Mouse (Mus musculus) thymus, adult 2 months (tissue): ENCODE data around the gene Dmbx1. TPM values are rescaled to one million over a fixed set of nuclear protein-coding genes. Genes with fewer than 3 reads are reported as not detected.

Experiments used
- DNase-seq: peaks from one replicate; pipeline ENCODE4 v3.0.0; 2021
- H3K27ac ChIP-seq: fragments of 200-500 bp; 2 replicates; pipeline ENCODE4 v1.5.1; 2012; ENCODE audit warnings: low read length, control low read depth; ENCODE audit not compliant: control insufficient read depth, insufficient read depth
- H3K27me3 ChIP-seq: fragments of 200-500 bp; 2 replicates; pipeline ENCODE4 v1.6.1; 2012; ENCODE audit warnings: mild to moderate bottlenecking, low read length, moderate library complexity, mixed read lengths; ENCODE audit not compliant: control insufficient read depth, insufficient read depth
- H3K36me3 ChIP-seq: fragments of 200-500 bp; 2 replicates; pipeline ENCODE4 v1.6.1; 2012; ENCODE audit warnings: mild to moderate bottlenecking, low read length, moderate library complexity; ENCODE audit not compliant: control insufficient read depth, insufficient read depth
- H3K4me1 ChIP-seq: fragments of 200-500 bp; replicated peaks from 2 replicates; pipeline ENCODE4 v1.6.1; 2012; ENCODE audit warnings: low read length; ENCODE audit not compliant: control insufficient read depth, insufficient read depth
- H3K4me3 ChIP-seq: fragments of 200-500 bp; 2 replicates; pipeline ENCODE4 v1.5.1; 2012; ENCODE audit warnings: mild to moderate bottlenecking, low read length, control low read depth, moderate library complexity; ENCODE audit not compliant: control insufficient read depth, insufficient read depth
- CTCF ChIP-seq: fragments of 200-500 bp; IDR thresholded peaks from 2 replicates; pipeline ENCODE4 v1.5.1; 2012; ENCODE audit warnings: mild to moderate bottlenecking, control low read depth, low read length, moderate library complexity, borderline replicate concordance; ENCODE audit not compliant: control insufficient read depth, poor library complexity, insufficient read depth; ENCODE audit errors: extremely low read depth
- POLR2A ChIP-seq: fragments of 200-500 bp; IDR thresholded peaks from 2 replicates; pipeline ENCODE4 v1.6.1; 2012; ENCODE audit warnings: mild to moderate bottlenecking, low read length, control low read depth, moderate library complexity; ENCODE audit not compliant: control insufficient read depth, poor library complexity, insufficient read depth; ENCODE audit errors: extremely low read depth
- WGBS: fragments of 180-500 bp; shearing (Covaris S2); methylation state at CpG from one replicate; pipeline ENCODE4 v1.1.7; 2018; 5-methylcytosine and 5-hydroxymethylcytosine counted together
- polyA plus RNA-seq: library from polyadenylated mRNA; depleted of rRNA; stranded (reverse); fragments of >200 nt; gene quantifications from 2 replicates; pipeline ENCODE4 v1.2.3, GENCODE M21; 2012

Gene Dmbx1
- polyA plus RNA-seq, 1 experiment: 0.18 TPM

GRCm38 (mm10) chr4:115940681-115941080, 955 bp upstream of the Dmbx1 start:
- H3K27ac ChIP-seq: no peak overlapping the region
- H3K36me3 ChIP-seq: no peaks in the 10 kb centered on the region
- H3K4me3 ChIP-seq: no peak overlapping the region
- peaks cover 38% of the 10 kb centered on the region for H3K27me3 ChIP-seq
- WGBS: 20% methylated on average over 3 of the region's 3 CpGs
- H3K4me1 ChIP-seq: peaks cover 3% of the 10 kb centered on the region; the same call in 1 of the 2 replicates
- TF ChIP-seq POLR2A: no peak
- no peak for TF ChIP-seq CTCF
- DNase-seq: no peak

DNA sequence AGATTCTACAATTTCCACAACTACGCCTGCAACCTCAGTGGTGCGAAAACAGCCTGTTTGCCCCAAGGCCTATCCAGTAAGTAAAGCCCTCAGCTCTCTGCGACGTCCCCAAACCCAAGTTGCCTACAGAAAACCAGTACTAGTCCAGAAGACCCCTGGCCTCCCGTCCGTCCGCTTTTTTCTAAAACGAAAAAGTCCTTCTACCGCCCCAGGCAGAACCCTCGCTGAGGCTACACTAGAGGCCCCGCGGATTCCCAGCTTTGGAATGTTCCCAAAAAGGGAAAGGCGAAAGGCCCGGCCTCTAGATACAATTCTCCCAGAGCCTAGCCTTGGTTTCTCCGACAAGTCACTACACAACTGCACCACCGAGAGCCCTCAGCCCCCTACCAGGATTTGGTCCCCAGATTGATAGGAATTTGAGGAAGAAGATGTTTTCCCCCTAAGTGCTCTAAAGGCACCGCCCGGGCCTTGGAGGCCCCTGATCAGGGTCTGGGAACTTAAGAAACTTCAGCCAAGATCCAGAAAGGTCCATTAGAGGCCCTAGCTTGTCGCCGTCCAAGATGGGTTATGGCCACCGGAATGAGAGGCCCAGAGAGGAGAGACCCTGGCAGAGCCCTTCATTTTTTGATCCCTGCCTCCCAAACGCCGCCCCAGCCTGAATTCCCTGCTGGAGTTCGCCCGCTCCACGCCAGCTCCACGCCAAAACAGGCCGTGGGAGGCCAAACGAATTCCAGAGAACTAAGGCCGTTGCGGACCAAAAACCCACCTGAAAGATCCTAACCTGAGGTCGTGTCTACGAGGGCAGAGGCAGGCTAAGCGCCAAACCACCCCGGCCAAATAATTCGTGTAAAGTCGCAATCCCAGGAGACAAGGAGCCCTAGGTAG, 1.2 kb downstream of the Dmbx1 start:
- H3K4me3 ChIP-seq: no peak overlapping the region

GRCm38 (mm10) chr4:115937061-115937976, 2.4 kb downstream of the Dmbx1 start:
- no peak overlapping the region for H3K4me3 ChIP-seq
- H3K27ac ChIP-seq: no peak overlapping the region
- H3K36me3 ChIP-seq: no peaks in the 10 kb centered on the region
- WGBS: 8% methylated on average over 19 of the region's 19 CpGs
- H3K27me3 ChIP-seq: peaks cover 27% of the 10 kb centered on the region
- TF ChIP-seq CTCF (no peak), POLR2A (no peak)
- no peak for DNase-seq
- H3K4me1 ChIP-seq: peaks cover 3% of the 10 kb centered on the region; the same call in 1 of the 2 replicates

More for the DNA sequence above, 1.2 kb downstream of the Dmbx1 start:
- H3K27ac ChIP-seq: no peak overlapping the region
- DNase-seq: no peak
- WGBS: 15% methylated on average over 37 of the region's 37 CpGs
- TF ChIP-seq CTCF: no peak
- no peak for TF ChIP-seq POLR2A
- H3K36me3 ChIP-seq: no peaks in the 10 kb centered on the region
- peaks cover 3% of the 10 kb centered on the region; the same call in 1 of the 2 replicates for H3K4me1 ChIP-seq
- H3K27me3 ChIP-seq: peaks cover 27% of the 10 kb centered on the region

GRCm38 (mm10) chr4:115936646-115937045, 3.1 kb downstream of the Dmbx1 start:
- H3K27me3 ChIP-seq: peaks cover 30% of the 10 kb centered on the region
- H3K27ac ChIP-seq: no peak overlapping the region
- H3K4me1 ChIP-seq: peaks cover 3% of the 10 kb centered on the region; the same call in 1 of the 2 replicates
- H3K4me3 ChIP-seq: no peak overlapping the region
- no peaks in the 10 kb centered on the region for H3K36me3 ChIP-seq
- WGBS: 8% methylated on average over 20 of the region's 20 CpGs
- DNase-seq: no peak
- TF ChIP-seq POLR2A: no peak
- no peak for TF ChIP-seq CTCF

- H3K36me3 ChIP-seq: no peaks in the 10 kb centered on the region
- no peak overlapping the region for H3K4me3 ChIP-seq
- no peak for TF ChIP-seq POLR2A
- TF ChIP-seq CTCF: no peak
- peaks cover 3% of the 10 kb centered on the region; the same call in 1 of the 2 replicates for H3K4me1 ChIP-seq
- H3K27ac ChIP-seq: no peak overlapping the region
- DNase-seq: no peak
- H3K27me3 ChIP-seq: peaks cover 32% of the 10 kb centered on the region
- 5% methylated on average over 36 of the region's 36 CpGs for WGBS
Measured at GRCm38 (mm10) chr4:115935835-115936581, 3.7 kb downstream of the Dmbx1 start.
